Mouse (Mus musculus) thymus, adult 2 months (tissue): ENCODE measurements around the gene Gm9821.

Source experiments
- CTCF ChIP-seq: fragments of 200-500 bp; IDR thresholded peaks from 2 replicates; pipeline ENCODE4 v1.5.1; 2012; ENCODE audit warnings: mild to moderate bottlenecking, control low read depth, low read length, moderate library complexity, borderline replicate concordance; ENCODE audit not compliant: control insufficient read depth, poor library complexity, insufficient read depth; ENCODE audit errors: extremely low read depth
- POLR2A ChIP-seq: fragments of 200-500 bp; IDR thresholded peaks from 2 replicates; pipeline ENCODE4 v1.6.1; 2012; ENCODE audit warnings: mild to moderate bottlenecking, low read length, control low read depth, moderate library complexity; ENCODE audit not compliant: control insufficient read depth, poor library complexity, insufficient read depth; ENCODE audit errors: extremely low read depth

DNA sequence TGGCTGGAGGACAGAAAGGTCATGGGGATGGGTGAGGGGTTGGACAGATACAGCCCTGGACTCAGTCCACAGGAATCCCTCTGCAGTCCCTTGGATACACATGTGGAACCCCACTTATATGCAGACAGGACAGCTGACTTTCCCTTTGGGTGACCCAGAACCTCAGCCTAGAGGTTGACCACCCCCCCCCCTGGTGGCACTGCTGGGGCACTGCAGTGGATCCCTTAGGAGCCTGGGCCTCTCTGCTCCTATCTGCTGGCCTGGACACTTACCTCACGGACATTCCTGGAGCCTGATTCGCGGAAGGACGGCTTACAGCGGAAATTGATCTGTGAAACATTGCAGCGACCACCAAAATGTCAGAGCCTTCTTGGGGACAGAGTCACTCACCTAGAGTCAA lies 3.1 kb upstream of the Gm9821 start:
- TF ChIP-seq POLR2A (no peak), CTCF (peak; percentile 75; the same call in 1 of the 2 replicates)
